Mouse (Mus musculus) liver, embryonic 11.5 days (tissue): Measurements from ENCODE around the gene Smarca4. TPM values are rescaled to one million over a fixed set of nuclear protein-coding genes. Genes with fewer than 3 reads are reported as not detected.
A peak's percentile ranks its signal among the peaks of the same experiment; 100 is the strongest.

Source experiments
- ATAC-seq: fragments of 200-750 bp; cut with Nextera tagmentation; replicated peaks from 2 replicates; pipeline ENCODE4 v1.8.0; 2017; ENCODE audit warnings: moderate number of reproducible peaks, mild to moderate bottlenecking, moderate TSS enrichment, moderate library complexity; ENCODE audit not compliant: low FRiP score
- DNase-seq: peaks from one replicate; pipeline ENCODE4 v3.0.0-alpha.2; 2017; ENCODE audit warnings: low spot score
- H3K27ac ChIP-seq: fragments of 300-500 bp; sonication (generic); 2 replicates; pipeline ENCODE4 v1.5.1; 2014; ENCODE audit warnings: mild to moderate bottlenecking, low read depth, low read length, control low read depth
- H3K27me3 ChIP-seq: fragments of 300-500 bp; sonication (generic); replicated peaks from 2 replicates; pipeline ENCODE4 v1.6.1; 2014; ENCODE audit warnings: low read length, mixed read lengths; ENCODE audit not compliant: control insufficient read depth, insufficient read depth
- H3K36me3 ChIP-seq: fragments of 300-500 bp; sonication (generic); 2 replicates; pipeline ENCODE4 v1.6.1; 2014; ENCODE audit warnings: mild to moderate bottlenecking, low read length, moderate library complexity, mixed read lengths; ENCODE audit not compliant: control insufficient read depth, insufficient read depth
- H3K4me1 ChIP-seq: fragments of 300-500 bp; sonication (generic); replicated peaks from 2 replicates; pipeline ENCODE4 v1.6.1; 2014; ENCODE audit warnings: low read length, mixed read lengths; ENCODE audit not compliant: control insufficient read depth, insufficient read depth
- H3K4me2 ChIP-seq: fragments of 300-500 bp; sonication (generic); 2 replicates; pipeline ENCODE4 v1.6.1; 2014; ENCODE audit warnings: mild to moderate bottlenecking, control low read depth, moderate library complexity
- H3K4me3 ChIP-seq: fragments of 300-500 bp; sonication (generic); 2 replicates; pipeline ENCODE4 v1.5.1; 2014; ENCODE audit warnings: low read depth, low read length, control low read depth
- H3K9ac ChIP-seq: fragments of 300-500 bp; sonication (generic); 2 replicates; pipeline ENCODE4 v1.6.1; 2014; ENCODE audit warnings: low read depth, low read length, control low read depth
- H3K9me3 ChIP-seq: fragments of 300-500 bp; sonication (generic); 2 replicates; pipeline ENCODE4 v1.6.1; 2016; ENCODE audit warnings: low read length, inconsistent platforms, mixed read lengths; ENCODE audit not compliant: control insufficient read depth
- WGBS: fragments of 180-500 bp; shearing (Covaris S2); extraction: QIAGEN DNeasy Blood & Tissue Kit; methylation state at CpG from one replicate; pipeline ENCODE4 v1.1.7; 2014; 5-methylcytosine and 5-hydroxymethylcytosine counted together
- polyA plus RNA-seq: library from polyadenylated mRNA; unstranded; fragments of >200 nt; fragmentation: Nextera tagmentation; extraction: Ambion mirVana; gene quantifications from 2 replicates; pipeline ENCODE4 v1.2.1, GENCODE M21; 2014

Gene Smarca4
- polyA plus RNA-seq, 1 experiment from 2014 or later, result 86.1 TPM

- ATAC-seq (no peak), DNase-seq (no peak)
- WGBS, result 80% methylated on average over 1 of the region's 1 CpGs
These were observed 30.6 kb upstream of the Smarca4 start for GRCm38 (mm10) chr9:21585401-21585800.

DNA sequence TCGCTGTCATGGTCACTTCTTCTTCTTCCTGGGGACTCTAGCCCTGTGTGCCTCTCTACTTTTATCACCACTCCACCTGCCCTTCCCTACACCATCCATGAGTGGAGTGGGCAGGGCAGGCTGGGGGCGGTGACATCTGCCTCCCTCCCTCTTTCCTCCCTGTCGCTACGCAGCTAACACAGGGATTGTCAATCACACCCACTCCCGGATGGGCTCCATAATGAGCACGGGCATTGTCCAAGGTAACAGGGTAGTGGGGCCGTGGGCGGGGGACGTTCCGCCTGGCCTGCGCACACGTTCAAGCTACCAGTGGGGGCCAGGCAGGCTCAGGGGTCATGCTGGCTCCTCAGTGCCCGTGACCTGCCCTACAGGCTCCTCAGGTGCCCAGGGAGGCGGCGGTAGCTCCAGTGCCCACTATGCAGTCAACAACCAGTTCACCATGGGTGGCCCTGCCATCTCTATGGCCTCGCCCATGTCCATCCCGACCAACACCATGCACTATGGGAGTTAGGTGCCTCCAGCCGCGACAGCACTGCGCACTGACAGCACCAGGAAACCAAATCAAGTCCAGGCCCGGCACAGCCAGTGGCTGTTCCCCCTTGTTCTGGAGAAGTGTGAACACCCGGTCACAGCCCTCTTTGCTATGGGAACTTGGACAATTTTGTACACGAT is 28.2 kb upstream of the Smarca4 start:
- Histone ChIP-seq H3K27ac (no peak overlapping the region), H3K9ac (no peak overlapping the region), H3K4me2 (no peak overlapping the region), H3K4me1 (peaks cover 5% of the 10 kb centered on the region; the same call in 1 of the 2 replicates), H3K27me3 (no peaks in the 10 kb centered on the region), H3K4me3 (no peak overlapping the region), H3K9me3 (no peaks in the 10 kb centered on the region), H3K36me3 (peaks cover 59% of the 10 kb centered on the region)
- WGBS, result 88% methylated on average over 23 of the region's 23 CpGs
- DNase-seq (no peak), ATAC-seq (no peak)

More at GRCm38 (mm10) chr9:21585401-21585800, 30.6 kb upstream of the Smarca4 start:
- peaks cover 73% of the 10 kb centered on the region for H3K36me3 ChIP-seq
- no peak overlapping the region for H3K4me3 ChIP-seq
- no peaks in the 10 kb centered on the region for H3K4me1 ChIP-seq
- H3K27ac ChIP-seq, result no peak overlapping the region
- no peak overlapping the region for H3K9ac ChIP-seq
- no peaks in the 10 kb centered on the region for H3K9me3 ChIP-seq
- no peak overlapping the region for H3K4me2 ChIP-seq
- no peaks in the 10 kb centered on the region for H3K27me3 ChIP-seq

DNA sequence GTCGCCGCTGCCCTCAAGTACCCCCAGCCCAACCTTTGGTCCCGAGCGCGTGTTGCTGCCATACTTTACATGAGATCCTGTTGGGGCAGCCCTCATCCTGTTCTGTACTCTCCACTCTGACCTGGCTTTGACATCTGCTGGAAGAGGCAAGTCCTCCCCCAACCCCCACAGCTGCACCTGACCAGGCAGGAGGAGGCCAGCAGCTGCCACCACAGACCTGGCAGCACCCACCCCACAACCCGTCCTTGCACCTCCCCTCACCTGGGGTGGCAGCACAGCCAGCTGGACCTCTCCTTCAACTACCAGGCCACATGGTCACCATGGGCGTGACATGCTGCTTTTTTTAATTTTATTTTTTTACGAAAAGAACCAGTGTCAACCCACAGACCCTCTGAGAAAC is 27.6 kb upstream of the Smarca4 start:
- Histone ChIP-seq H3K4me2 (no peak overlapping the region), H3K9me3 (no peaks in the 10 kb centered on the region), H3K27me3 (no peaks in the 10 kb centered on the region), H3K4me3 (no peak overlapping the region), H3K9ac (no peak overlapping the region), H3K4me1 (peaks cover 5% of the 10 kb centered on the region; the same call in 1 of the 2 replicates), H3K27ac (no peak overlapping the region), H3K36me3 (peaks cover 54% of the 10 kb centered on the region)
- ATAC-seq (no peak), DNase-seq (no peak)
- WGBS, result 88% methylated on average over 8 of the region's 8 CpGs

DNA sequence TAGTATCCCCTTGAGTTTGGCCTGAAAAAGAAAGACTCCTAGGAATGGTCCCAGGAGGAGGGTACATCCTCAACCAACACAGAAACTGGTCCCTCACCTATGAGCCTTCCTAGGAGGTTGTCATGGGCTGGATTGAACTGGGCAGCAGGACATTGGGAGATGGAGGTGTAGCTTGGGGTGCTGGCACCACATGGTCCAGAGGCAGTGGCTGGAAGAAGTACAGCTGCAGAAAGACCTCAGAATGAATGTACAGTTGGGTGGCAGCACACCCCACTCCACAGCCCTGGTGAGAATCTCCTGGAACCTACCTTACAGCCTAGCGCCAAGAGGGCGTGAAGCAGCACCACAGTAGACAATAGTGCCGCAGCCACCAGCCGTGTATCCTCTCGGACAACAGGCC is 26.4 kb upstream of the Smarca4 start:
- Histone ChIP-seq H3K9me3 (no peaks in the 10 kb centered on the region), H3K9ac (no peak overlapping the region), H3K4me1 (peaks cover 16% of the 10 kb centered on the region), H3K27me3 (no peaks in the 10 kb centered on the region), H3K36me3 (peaks cover 47% of the 10 kb centered on the region), H3K27ac (no peak overlapping the region), H3K4me2 (no peak overlapping the region), H3K4me3 (no peak overlapping the region)
- no peak for DNase-seq
- no peak for ATAC-seq
- 96% methylated on average over 5 of the region's 5 CpGs for WGBS

DNA sequence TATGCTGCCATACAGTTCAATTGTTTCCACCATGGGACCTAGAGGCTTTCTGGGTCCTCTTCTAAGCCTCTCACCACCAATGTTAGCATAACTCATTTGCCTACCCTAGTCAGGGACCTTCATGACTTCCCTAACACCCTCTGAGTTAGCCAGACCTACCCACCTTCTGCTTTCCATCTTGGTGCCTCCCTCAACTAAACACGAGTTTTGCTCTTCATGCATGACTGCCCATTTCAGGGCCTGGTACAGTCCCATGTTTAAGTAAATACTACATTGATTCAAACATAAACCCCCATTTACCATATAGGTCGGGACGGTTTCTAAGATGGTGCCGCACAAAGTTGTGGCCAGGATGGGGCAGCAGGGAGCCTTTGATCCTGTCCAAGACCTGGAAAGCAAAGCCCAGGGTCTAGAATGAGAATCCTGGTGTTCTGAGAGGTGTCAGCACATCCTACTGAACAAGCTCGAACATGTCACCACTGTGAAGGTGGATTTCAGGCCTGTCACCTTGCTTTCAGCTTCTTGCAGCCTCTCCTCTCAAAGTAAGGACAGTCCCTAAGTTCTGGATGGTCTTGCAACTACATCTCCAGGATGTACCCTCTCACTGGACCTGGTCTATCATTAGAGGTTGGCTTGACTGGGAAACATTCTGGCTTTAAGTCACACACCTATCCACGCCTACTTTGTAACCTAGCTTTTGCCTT is 24.7 kb upstream of the Smarca4 start:
- WGBS, result 84% methylated on average over 6 of the region's 6 CpGs
- Histone ChIP-seq H3K27me3 (no peaks in the 10 kb centered on the region), H3K4me2 (peak overlapping the region; percentile 2; the same call in 1 of the 2 replicates), H3K27ac (no peak overlapping the region), H3K9ac (no peak overlapping the region), H3K36me3 (peaks cover 40% of the 10 kb centered on the region), H3K4me3 (no peak overlapping the region; the same call in 1 of the 2 replicates), H3K4me1 (peaks cover 16% of the 10 kb centered on the region), H3K9me3 (no peaks in the 10 kb centered on the region)
- DNase-seq (no peak), ATAC-seq (no peak)

DNA sequence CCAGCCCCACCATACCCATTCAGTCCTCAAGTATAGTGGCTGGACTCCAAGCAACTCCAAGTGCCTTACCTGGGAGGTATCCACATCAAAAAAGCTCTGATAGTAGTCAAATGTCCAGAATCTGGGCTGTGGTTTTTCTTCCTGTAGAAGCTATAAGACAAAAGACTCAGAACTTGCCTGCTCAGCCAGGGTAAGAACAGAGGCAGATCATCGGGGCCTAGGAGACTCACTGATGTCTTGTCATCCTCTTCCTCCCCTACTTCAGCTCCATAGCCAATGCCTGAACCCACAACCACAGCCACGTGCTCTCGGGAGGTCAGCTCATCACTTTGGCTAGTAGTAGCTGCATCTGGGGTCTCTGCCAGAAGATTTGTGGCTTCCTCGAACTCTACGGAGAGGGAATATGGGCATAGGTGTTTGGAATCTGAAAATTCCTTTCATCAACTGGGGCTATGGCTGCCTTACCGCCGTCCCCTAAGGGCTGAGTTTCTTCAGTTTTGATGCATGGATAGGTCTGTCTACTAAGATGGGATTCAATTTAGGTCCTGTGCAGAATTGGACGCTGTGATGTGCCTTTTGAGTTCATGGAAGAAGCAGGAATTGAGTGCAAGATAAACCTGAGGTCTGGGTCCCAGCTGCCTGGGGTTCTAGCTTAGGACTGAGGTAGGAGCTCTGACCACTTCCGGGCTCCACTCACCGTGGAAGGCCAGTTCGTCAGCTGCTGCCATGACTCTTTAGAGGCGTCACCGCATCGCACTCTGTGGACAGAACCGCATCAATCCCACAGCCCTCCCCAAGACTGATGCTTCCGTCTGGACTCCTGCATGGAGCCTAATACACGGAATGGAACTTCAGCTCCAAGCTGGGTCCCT is 23.9 kb upstream of the Smarca4 start:
- Histone ChIP-seq H3K4me3 (peak overlapping the region; percentile 97), H3K9ac (peak overlapping the region; percentile 93), H3K4me1 (peaks cover 16% of the 10 kb centered on the region), H3K27me3 (no peaks in the 10 kb centered on the region), H3K36me3 (peaks cover 32% of the 10 kb centered on the region), H3K27ac (peak overlapping the region; percentile 1), H3K4me2 (peak overlapping the region; percentile 98), H3K9me3 (no peaks in the 10 kb centered on the region)
- DNase-seq (no peak), ATAC-seq (peak; percentile 62)
- WGBS, result 17% methylated on average over 17 of the region's 17 CpGs

- Histone ChIP-seq H3K4me1 (peaks cover 16% of the 10 kb centered on the region), H3K4me3 (peak within 1 kb of the TSS; percentile 97), H3K27me3 (no peaks in the 10 kb centered on the region), H3K4me2 (peak within 1 kb of the TSS; percentile 98), H3K9me3 (no peaks in the 10 kb centered on the region), H3K27ac (peak within 1 kb of the TSS; percentile 86), H3K9ac (peak within 1 kb of the TSS; percentile 93), H3K36me3 (peaks cover 26% of the 10 kb centered on the region)
- ATAC-seq (peak; percentile 90), DNase-seq (peak; percentile 85)
- under 1% methylated on average over 30 of the region's 30 CpGs for WGBS
These were observed 23.3 kb upstream of the Smarca4 start, which contains the start of the genes Timm29 and Yipf2 for GRCm38 (mm10) chr9:21592703-21593121. Gene Timm29 (plus strand): TSS chr9:21592722. Gene Yipf2 (minus strand): TSS chr9:21592828.

DNA sequence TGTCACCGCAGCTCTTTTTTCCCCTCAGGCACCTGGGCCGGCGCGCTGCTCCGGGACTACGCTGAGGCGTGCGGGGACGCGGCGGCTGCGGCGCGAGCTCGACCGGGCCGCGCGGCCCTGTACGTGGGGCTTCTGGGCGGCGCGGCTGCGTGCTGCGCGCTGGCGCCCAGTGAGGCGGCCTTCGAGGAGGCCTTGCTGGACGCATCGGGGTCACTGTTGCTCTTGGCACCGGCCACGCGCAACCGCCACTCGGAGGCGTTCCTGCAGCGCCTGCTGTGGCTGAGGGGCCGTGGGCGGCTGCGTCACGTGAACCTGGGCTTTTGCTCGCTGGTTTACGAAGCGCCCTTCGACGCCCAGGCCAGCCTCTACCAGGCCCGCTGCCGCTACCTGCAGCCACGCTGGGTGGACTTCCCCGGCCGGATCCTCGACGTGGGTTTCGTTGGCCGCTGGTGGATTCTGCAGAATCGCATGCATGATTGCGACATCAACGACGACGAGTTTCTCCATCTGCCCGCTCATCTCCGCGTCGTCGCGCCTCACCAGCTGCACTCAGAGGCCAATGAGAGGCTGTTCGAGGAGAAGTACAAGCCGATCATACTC is 22.7 kb upstream of the Smarca4 start:
- H3K9ac ChIP-seq, result peak overlapping the region; percentile 93
- peak overlapping the region; percentile 98 for H3K4me2 ChIP-seq
- H3K4me3 ChIP-seq, result peak overlapping the region; percentile 97
- DNase-seq (peak; percentile 62), ATAC-seq (peak; percentile 73)
- peaks cover 16% of the 10 kb centered on the region for H3K4me1 ChIP-seq
- H3K36me3 ChIP-seq, result peaks cover 21% of the 10 kb centered on the region
- no peaks in the 10 kb centered on the region for H3K27me3 ChIP-seq
- no peaks in the 10 kb centered on the region for H3K9me3 ChIP-seq
- H3K27ac ChIP-seq, result peak overlapping the region; percentile 86
- WGBS, result 3% methylated on average over 68 of the region's 69 CpGs
